Mouse (Mus musculus) intestine, embryonic 15.5 days (tissue): ENCODE results near the gene Gm20736. TPM values are rescaled to one million over a fixed set of nuclear protein-coding genes. Genes with fewer than 3 reads are reported as not detected.
"Not testable (repeated sequence)": the region's sequence is repeated elsewhere in the genome, so short reads cannot be mapped to it uniquely, and the experiment has no call there.

ENCODE experiments used
- ATAC-seq: fragments of 200-750 bp; cut with Nextera tagmentation; 2 replicates; pipeline ENCODE4 v1.8.0; 2017; ENCODE audit warnings: moderate TSS enrichment, moderate library complexity
- H3K27ac ChIP-seq: fragments of 300-500 bp; sonication (generic); 2 replicates; pipeline ENCODE4 v1.5.1; 2015; ENCODE audit warnings: mild to moderate bottlenecking, inconsistent platforms
- H3K27me3 ChIP-seq: fragments of 300-500 bp; sonication (generic); replicated peaks from 2 replicates; pipeline ENCODE4 v1.6.1; 2015; ENCODE audit warnings: inconsistent platforms
- H3K36me3 ChIP-seq: fragments of 300-500 bp; sonication (generic); 2 replicates; pipeline ENCODE4 v1.6.1; 2015; ENCODE audit warnings: inconsistent platforms
- H3K4me1 ChIP-seq: fragments of 300-500 bp; sonication (generic); replicated peaks from 2 replicates; pipeline ENCODE4 v1.6.1; 2015; ENCODE audit warnings: inconsistent platforms
- H3K4me2 ChIP-seq: fragments of 300-500 bp; sonication (generic); replicated peaks from 2 replicates; pipeline ENCODE4 v1.6.1; 2015; ENCODE audit warnings: mild to moderate bottlenecking, inconsistent platforms
- H3K4me3 ChIP-seq: fragments of 300-500 bp; sonication (generic); replicated peaks from 2 replicates; pipeline ENCODE4 v1.5.1; 2015; ENCODE audit warnings: inconsistent platforms
- H3K9ac ChIP-seq: fragments of 300-500 bp; sonication (generic); 2 replicates; pipeline ENCODE4 v1.6.1; 2015; ENCODE audit warnings: inconsistent platforms
- H3K9me3 ChIP-seq: fragments of 300-500 bp; sonication (generic); 2 replicates; pipeline ENCODE4 v1.6.1; 2016; ENCODE audit warnings: inconsistent platforms
- WGBS: fragments of 180-500 bp; shearing (Covaris S2); methylation state at CpG from one replicate; pipeline ENCODE4 v1.1.7; 2015; 5-methylcytosine and 5-hydroxymethylcytosine counted together
- polyA plus RNA-seq: library from polyadenylated mRNA; unstranded; fragments of >200 nt; fragmentation: Nextera tagmentation; extraction: Ambion mirVana; gene quantifications from 2 replicates; pipeline ENCODE4 v1.2.1, GENCODE M21; 2015

Gm20736 gene
- not detected in 2 replicates for polyA plus RNA-seq

GRCm38 (mm10) chrY:65377390-65377789 is at the start of gene Gm20736:
TSS of gene Gm20736 (plus strand) at chrY:65377690.
- not testable (repeated sequence) for H3K4me1 ChIP-seq, H3K4me2 ChIP-seq, H3K4me3 ChIP-seq, ATAC-seq, H3K9me3 ChIP-seq, H3K9ac ChIP-seq, H3K27ac ChIP-seq, H3K27me3 ChIP-seq, H3K36me3 ChIP-seq
- WGBS = no CpG with 5 or more reads among the region's 5 CpGs

Other genes starting within 250 kb of the Gm20736 start
- not detected in 2 replicates for gene Gm20924, start 170.2 kb upstream of the Gm20736 start, polyA plus RNA-seq